Mouse (Mus musculus) midbrain, embryonic 13.5 days (tissue): ENCODE measurements at regions not wholly inside any gene's neighbourhood (a gene's known extent, or its start where the extent isn't known, plus 50 kb on each side); places are given as distances from the start of the nearest gene placed in this dataset.

Source experiments
- ATAC-seq: fragments of 200-750 bp; cut with Nextera tagmentation; 2 replicates; pipeline ENCODE4 v1.8.0; 2017; ENCODE audit warnings: mild to moderate bottlenecking, moderate TSS enrichment, moderate library complexity
- H3K27ac ChIP-seq: fragments of 300-500 bp; sonication (generic); 2 replicates; pipeline ENCODE4 v1.5.1; 2015; ENCODE audit warnings: inconsistent platforms, mild to moderate bottlenecking, moderate library complexity
- H3K27me3 ChIP-seq: fragments of 300-500 bp; sonication (generic); 2 replicates; pipeline ENCODE4 v1.6.1; 2015; ENCODE audit warnings: mild to moderate bottlenecking, inconsistent platforms
- H3K36me3 ChIP-seq: fragments of 300-500 bp; sonication (generic); 2 replicates; pipeline ENCODE4 v1.6.1; 2015; ENCODE audit warnings: mild to moderate bottlenecking, inconsistent platforms
- H3K4me1 ChIP-seq: fragments of 300-500 bp; sonication (generic); replicated peaks from 2 replicates; pipeline ENCODE4 v1.6.1; 2015; ENCODE audit warnings: inconsistent platforms
- H3K4me2 ChIP-seq: fragments of 300-500 bp; sonication (generic); replicated peaks from 2 replicates; pipeline ENCODE4 v1.6.1; 2015; ENCODE audit warnings: moderate library complexity, mild to moderate bottlenecking, inconsistent platforms
- H3K4me3 ChIP-seq: fragments of 300-500 bp; sonication (generic); replicated peaks from 2 replicates; pipeline ENCODE4 v1.5.1; 2015; ENCODE audit warnings: mild to moderate bottlenecking, inconsistent platforms
- H3K9ac ChIP-seq: fragments of 300-500 bp; sonication (generic); replicated peaks from 2 replicates; pipeline ENCODE4 v1.6.1; 2015; ENCODE audit warnings: mild to moderate bottlenecking, inconsistent platforms
- H3K9me3 ChIP-seq: fragments of 300-500 bp; sonication (generic); 2 replicates; pipeline ENCODE4 v1.6.1; 2016; ENCODE audit warnings: mild to moderate bottlenecking, inconsistent platforms
- WGBS: fragments of 180-500 bp; shearing (Covaris S2); methylation state at CpG from one replicate; pipeline ENCODE4 v1.1.7; 2015; 5-methylcytosine and 5-hydroxymethylcytosine counted together

GRCm38 (mm10) chr15:62139192-62139591 is 1216.4 kb upstream of the A1bg start:
- Histone ChIP-seq H3K9ac (no peak overlapping the region), H3K27me3 (no peaks in the 10 kb centered on the region), H3K4me3 (no peak overlapping the region), H3K4me2 (no peak overlapping the region), H3K9me3 (no peaks in the 10 kb centered on the region), H3K36me3 (no peaks in the 10 kb centered on the region), H3K27ac (no peak overlapping the region), H3K4me1 (no peaks in the 10 kb centered on the region)
- no peak for ATAC-seq
- WGBS: 56% methylated on average over 5 of the region's 5 CpGs

GRCm38 (mm10) chr15:62138701-62139100 is 1215.9 kb upstream of the A1bg start:
- Histone ChIP-seq H3K4me2 (no peak overlapping the region), H3K27me3 (no peaks in the 10 kb centered on the region), H3K9me3 (no peaks in the 10 kb centered on the region), H3K4me3 (no peak overlapping the region), H3K36me3 (no peaks in the 10 kb centered on the region), H3K27ac (no peak overlapping the region), H3K4me1 (no peaks in the 10 kb centered on the region), H3K9ac (no peak overlapping the region)
- ATAC-seq: no peak
- 91% methylated on average over 6 of the region's 6 CpGs for WGBS

GRCm38 (mm10) chr15:62136932-62137594 is 1214.3 kb upstream of the A1bg start:
- Histone ChIP-seq H3K4me3 (no peak overlapping the region), H3K9ac (no peak overlapping the region), H3K27me3 (no peaks in the 10 kb centered on the region), H3K4me1 (no peaks in the 10 kb centered on the region), H3K27ac (no peak overlapping the region), H3K36me3 (no peaks in the 10 kb centered on the region), H3K9me3 (no peaks in the 10 kb centered on the region), H3K4me2 (no peak overlapping the region)
- 72% methylated on average over 14 of the region's 14 CpGs for WGBS
- peak; percentile 49; the same call in 1 of the 2 replicates for ATAC-seq

- H3K27ac ChIP-seq: no peak overlapping the region
- no peak overlapping the region for H3K4me3 ChIP-seq
- H3K4me2 ChIP-seq: no peak overlapping the region
- no peak for ATAC-seq
- WGBS: 81% methylated on average over 8 of the region's 8 CpGs
- no peaks in the 10 kb centered on the region for H3K4me1 ChIP-seq
- no peaks in the 10 kb centered on the region for H3K27me3 ChIP-seq
- no peaks in the 10 kb centered on the region for H3K36me3 ChIP-seq
- no peaks in the 10 kb centered on the region for H3K9me3 ChIP-seq
- H3K9ac ChIP-seq: no peak overlapping the region
Measured at GRCm38 (mm10) chr15:62134835-62135234, 1212.0 kb upstream of the A1bg start.

DNA sequence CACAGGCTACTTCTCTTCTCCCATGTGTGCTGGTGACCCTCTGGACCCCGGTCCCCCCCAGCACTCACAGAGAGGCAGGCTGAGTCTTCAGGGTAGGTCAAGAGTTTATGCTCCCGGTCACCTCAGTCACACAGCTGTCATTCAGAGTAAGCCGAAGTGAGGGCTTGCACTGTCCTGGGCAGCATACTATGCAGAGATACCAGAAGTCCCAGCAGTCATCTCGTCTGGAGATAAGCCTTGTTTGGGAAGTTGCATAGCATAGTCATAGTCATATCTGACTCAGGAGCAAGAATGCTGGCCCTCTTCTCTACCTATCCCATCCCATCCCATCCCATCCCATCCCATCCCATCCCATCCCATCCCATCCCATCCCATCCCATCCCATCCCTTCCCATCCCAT is 1211.5 kb upstream of the A1bg start:
- Histone ChIP-seq H3K27ac (no peak overlapping the region), H3K4me2 (no peak overlapping the region), H3K9me3 (no peaks in the 10 kb centered on the region), H3K36me3 (no peaks in the 10 kb centered on the region), H3K9ac (no peak overlapping the region), H3K4me3 (no peak overlapping the region), H3K4me1 (no peaks in the 10 kb centered on the region), H3K27me3 (no peaks in the 10 kb centered on the region)
- ATAC-seq: no peak
- WGBS: 85% methylated on average over 4 of the region's 4 CpGs

GRCm38 (mm10) chr15:62132895-62133294 is 1210.1 kb upstream of the A1bg start:
- Histone ChIP-seq H3K27me3 (no peaks in the 10 kb centered on the region), H3K4me3 (no peak overlapping the region), H3K4me2 (no peak overlapping the region), H3K9me3 (no peaks in the 10 kb centered on the region), H3K9ac (no peak overlapping the region), H3K27ac (no peak overlapping the region), H3K36me3 (no peaks in the 10 kb centered on the region), H3K4me1 (peaks cover under 1% of the 10 kb centered on the region; the same call in 1 of the 2 replicates)
- no peak for ATAC-seq
- WGBS: 72% methylated on average over 2 of the region's 2 CpGs

DNA sequence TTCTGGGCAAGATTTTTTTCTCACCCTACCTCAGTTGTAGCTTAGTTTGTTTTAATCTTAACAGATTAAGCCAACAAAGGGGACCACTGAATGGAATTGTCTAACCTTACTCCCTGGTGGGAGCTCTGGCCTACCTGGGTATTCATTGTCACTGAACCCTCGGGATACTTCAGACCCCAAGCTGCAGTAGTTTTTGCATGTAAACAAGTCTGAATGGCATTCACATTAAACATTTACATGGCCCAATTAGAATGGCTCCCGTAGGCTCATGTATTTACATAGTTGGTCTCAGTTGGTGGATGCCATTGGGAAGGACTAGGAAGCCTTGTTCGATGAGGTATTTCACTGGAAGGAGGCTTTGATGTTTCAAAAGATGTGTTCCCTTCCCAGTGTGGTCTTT is 1208.9 kb upstream of the A1bg start:
- 40% methylated on average over 3 of the region's 3 CpGs for WGBS
- Histone ChIP-seq H3K9me3 (no peaks in the 10 kb centered on the region), H3K36me3 (no peaks in the 10 kb centered on the region)

GRCm38 (mm10) chr15:62130530-62130929 is 1207.7 kb upstream of the A1bg start:
- no peaks in the 10 kb centered on the region for H3K9me3 ChIP-seq
- H3K9ac ChIP-seq: no peak overlapping the region
- no peak overlapping the region for H3K27ac ChIP-seq
- no peak overlapping the region for H3K4me2 ChIP-seq
- peaks cover 7% of the 10 kb centered on the region for H3K4me1 ChIP-seq
- no peak for ATAC-seq
- no peak overlapping the region for H3K4me3 ChIP-seq
- WGBS: 89% methylated on average over 4 of the region's 4 CpGs
- peaks cover 5% of the 10 kb centered on the region; the same call in 1 of the 2 replicates for H3K27me3 ChIP-seq
- no peaks in the 10 kb centered on the region for H3K36me3 ChIP-seq

More for the DNA sequence above, 1208.9 kb upstream of the A1bg start:
- Histone ChIP-seq H3K27ac (no peak overlapping the region), H3K9ac (no peak overlapping the region), H3K4me3 (no peak overlapping the region), H3K27me3 (peaks cover 5% of the 10 kb centered on the region; the same call in 1 of the 2 replicates), H3K4me1 (peaks cover 7% of the 10 kb centered on the region), H3K4me2 (no peak overlapping the region)
- ATAC-seq: no peak

DNA sequence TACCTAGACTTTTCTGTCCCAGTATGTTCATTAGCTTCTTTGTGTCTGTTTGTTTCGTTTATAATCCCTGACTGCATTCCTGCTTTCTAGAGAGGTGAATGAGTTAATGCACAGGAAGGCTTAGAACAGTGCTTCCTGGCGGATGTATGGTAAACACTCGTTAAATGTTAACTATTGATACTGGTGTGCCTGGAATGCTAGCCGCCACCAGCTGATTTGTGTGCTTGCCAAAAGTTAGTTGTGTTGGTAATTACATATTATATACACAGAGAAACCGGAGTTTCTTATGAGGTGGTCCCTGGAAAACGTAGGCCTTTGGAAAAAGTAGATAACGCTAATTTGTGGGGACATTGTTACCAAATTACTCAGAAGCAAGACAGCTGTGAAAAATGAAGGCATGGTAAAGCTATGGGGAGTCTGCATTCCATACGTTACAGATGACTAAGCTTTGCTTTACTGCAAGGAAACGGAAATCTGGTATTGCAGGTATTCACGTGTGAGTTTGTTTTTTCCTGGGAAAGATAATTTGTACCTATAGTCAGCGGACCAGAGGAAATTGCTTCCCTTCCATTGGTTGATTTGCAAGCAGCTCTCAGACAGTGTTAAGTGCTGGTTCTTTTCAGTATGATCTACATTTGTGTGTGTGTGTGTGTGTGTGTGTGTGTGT is 1205.9 kb upstream of the A1bg start:
- peaks cover 7% of the 10 kb centered on the region for H3K4me1 ChIP-seq
- H3K9ac ChIP-seq: no peak overlapping the region
- H3K4me2 ChIP-seq: no peak overlapping the region
- no peaks in the 10 kb centered on the region for H3K9me3 ChIP-seq
- no peak overlapping the region for H3K27ac ChIP-seq
- H3K4me3 ChIP-seq: no peak overlapping the region
- H3K36me3 ChIP-seq: no peaks in the 10 kb centered on the region
- ATAC-seq: no peak
- peaks cover 5% of the 10 kb centered on the region; the same call in 1 of the 2 replicates for H3K27me3 ChIP-seq
- WGBS: 66% methylated on average over 11 of the region's 11 CpGs

DNA sequence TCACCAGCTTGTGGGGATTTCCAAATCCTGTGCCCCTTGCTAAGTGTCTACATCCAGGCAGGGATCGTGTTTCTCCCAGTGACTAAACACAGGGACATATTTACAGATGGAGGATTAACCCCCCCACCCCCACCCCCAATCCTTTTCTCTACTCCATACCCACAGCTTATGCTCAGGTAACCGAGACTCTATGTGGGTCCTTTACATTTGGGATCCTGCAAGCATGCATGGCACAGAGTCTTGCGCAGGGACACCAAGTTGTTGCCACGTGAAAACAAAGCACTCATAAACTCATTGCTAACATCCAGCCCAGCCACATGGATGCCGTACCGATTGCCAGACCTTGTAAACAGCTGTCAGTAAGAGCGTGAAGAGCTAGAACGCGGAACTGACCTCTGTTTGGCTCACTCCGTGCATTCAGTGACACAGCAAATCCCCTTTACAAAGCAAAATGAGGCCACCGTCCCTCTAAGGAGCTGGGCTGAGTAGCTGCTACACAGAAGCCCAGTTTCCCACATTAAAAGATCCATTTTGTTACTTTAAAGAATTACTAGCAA is 1204.9 kb upstream of the A1bg start:
- Histone ChIP-seq H3K4me1 (peaks cover 7% of the 10 kb centered on the region), H3K4me2 (no peak overlapping the region), H3K9ac (no peak overlapping the region), H3K27me3 (peaks cover 5% of the 10 kb centered on the region; the same call in 1 of the 2 replicates), H3K4me3 (no peak overlapping the region), H3K36me3 (no peaks in the 10 kb centered on the region), H3K9me3 (no peaks in the 10 kb centered on the region), H3K27ac (no peak overlapping the region)
- peak; percentile 55; the same call in 1 of the 2 replicates for ATAC-seq
- WGBS: 22% methylated on average over 11 of the region's 11 CpGs

- Histone ChIP-seq H3K4me3 (no peak overlapping the region), H3K4me2 (no peak overlapping the region), H3K9me3 (no peaks in the 10 kb centered on the region), H3K27ac (no peak overlapping the region), H3K4me1 (peaks cover 7% of the 10 kb centered on the region), H3K36me3 (no peaks in the 10 kb centered on the region), H3K27me3 (peaks cover 5% of the 10 kb centered on the region; the same call in 1 of the 2 replicates), H3K9ac (no peak overlapping the region)
- WGBS: 91% methylated on average over 7 of the region's 7 CpGs
- ATAC-seq: no peak
Measured at GRCm38 (mm10) chr15:62125718-62126117, 1202.9 kb upstream of the A1bg start.

DNA sequence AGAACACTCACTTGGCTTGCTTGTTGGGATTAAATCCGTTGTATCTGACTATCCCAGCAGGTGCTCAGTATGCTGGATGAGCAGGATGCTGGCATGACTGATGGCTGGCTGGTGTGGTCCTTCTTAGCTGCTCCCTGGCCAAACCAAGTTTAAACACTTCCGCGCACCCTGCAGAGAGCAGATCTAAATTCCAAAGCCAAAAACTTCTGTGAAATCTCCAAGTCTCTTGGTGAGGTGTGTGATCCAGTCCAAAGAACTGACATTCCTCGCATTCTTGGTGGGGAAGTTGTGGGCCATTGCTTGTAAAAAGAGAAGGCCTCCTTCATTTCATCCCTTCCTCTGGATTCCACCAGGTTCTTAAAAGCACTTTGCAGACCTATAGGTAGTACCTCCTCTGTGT is 1200.9 kb upstream of the A1bg start:
- no peaks in the 10 kb centered on the region for H3K9me3 ChIP-seq
- H3K27me3 ChIP-seq: peaks cover 5% of the 10 kb centered on the region; the same call in 1 of the 2 replicates
- no peak overlapping the region for H3K27ac ChIP-seq
- peaks cover 7% of the 10 kb centered on the region for H3K4me1 ChIP-seq
- 75% methylated on average over 4 of the region's 4 CpGs for WGBS
- no peak overlapping the region for H3K9ac ChIP-seq
- no peak overlapping the region for H3K4me2 ChIP-seq
- ATAC-seq: no peak
- H3K36me3 ChIP-seq: no peaks in the 10 kb centered on the region
- no peak overlapping the region for H3K4me3 ChIP-seq
